Mouse (Mus musculus): ENCODE data around the gene Carmil3.
A peak's percentile ranks its signal among the peaks of the same experiment; 100 is the strongest.

Carmil3 gene

DNA sequence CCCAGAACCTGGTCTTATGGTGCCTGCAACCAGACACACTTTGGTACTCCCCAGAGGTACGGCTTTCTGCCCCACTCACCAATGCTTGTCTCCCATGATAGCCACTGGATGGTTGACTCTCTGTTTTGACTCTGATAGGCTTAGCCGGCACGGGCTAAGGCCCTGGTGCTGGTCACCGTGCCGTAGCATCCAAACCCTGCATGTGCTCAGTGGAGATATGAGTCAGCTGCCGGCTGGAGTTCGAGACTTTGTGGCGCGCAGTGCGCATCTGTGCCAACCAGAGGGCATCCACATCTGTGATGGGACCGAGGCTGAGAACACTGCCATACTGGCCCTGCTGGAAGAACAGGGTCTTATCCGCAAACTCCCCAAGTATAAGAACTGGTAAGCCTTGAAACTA is 51.8 kb downstream of the Carmil3 start:
- DNase-seq (ENCODE audit: low spot score) = no peak

DNA sequence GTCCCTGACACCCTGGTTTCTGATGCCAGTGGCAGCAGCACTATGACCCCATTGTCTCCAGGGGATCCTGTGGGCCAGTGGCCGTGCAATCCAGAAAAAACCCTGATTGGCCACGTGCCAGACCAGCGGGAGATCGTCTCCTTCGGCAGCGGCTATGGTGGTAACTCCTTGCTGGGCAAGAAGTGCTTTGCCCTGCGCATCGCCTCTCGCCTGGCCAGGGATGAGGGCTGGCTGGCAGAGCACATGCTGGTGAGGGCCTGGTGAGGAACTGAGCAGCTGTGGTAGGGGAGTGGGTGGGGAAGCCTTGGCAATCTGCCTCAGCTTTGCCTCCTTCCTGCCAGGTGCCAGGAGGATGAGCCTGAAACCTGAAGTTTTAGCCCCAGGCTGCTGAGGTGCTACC is 53.9 kb downstream of the Carmil3 start:
- no peak for DNase-seq (ENCODE audit: low spot score)

DNA sequence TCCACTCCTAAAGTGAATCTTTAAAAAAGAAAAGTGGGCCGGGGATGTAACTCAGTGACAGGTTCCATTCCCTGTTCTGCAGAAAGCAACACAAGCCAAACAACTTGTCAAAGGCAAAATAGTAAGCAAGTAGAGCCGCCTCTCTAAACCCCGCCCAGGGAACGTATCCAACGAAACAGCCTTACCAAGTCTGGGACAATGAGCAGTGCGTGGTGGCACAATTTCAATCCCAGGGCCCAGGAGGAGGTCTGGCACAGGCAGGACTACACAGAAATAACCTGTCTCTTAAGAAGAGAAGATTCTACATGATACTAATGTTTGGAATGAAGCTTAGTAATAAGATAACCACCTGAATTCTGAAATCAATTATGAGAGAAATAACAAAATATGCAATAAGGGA is 59.7 kb downstream of the Carmil3 start:
- no peak for DNase-seq (ENCODE audit: low spot score)

DNA sequence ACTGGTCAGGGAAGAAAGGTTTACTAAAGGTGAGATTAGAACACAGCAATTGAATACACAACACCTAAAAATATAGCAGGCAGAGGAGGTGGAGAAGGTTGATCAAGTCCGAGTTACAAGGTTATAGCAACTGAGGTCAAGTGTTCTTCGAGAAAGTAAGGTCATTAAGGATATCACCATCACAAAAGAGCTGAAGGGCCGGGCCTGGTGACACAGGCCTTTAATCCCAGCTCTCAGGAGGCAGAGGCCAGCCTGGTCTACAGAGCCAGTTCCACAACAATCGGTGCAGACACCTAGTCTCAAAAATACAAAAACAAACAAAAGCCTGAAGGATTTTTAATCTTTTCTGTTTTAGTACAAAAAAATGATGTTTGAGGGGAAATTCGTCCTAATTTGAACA is 60.9 kb downstream of the Carmil3 start:
- DNase-seq (ENCODE audit: low spot score) = no peak

DNA sequence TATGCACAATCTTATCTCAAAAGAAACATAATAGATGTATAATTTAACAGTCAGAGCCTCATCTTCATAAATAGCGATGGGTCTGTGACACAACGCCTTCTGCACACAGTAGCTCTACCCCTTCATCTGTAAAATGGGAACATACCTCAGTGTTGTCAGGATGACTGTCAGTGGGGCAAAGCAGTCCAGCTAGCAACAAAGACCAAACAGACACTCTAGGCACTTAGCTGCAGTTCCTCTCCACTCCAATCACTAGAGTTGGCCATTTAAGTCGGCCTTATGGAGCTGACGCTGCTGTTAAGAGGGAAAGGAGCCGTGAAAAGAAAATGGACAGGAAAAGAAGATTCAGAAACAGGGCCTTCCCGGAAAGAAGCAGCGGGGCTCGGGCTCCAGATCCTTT is 61.3 kb downstream of the Carmil3 start:
- DNase-seq (ENCODE audit: low spot score) = no peak

DNA sequence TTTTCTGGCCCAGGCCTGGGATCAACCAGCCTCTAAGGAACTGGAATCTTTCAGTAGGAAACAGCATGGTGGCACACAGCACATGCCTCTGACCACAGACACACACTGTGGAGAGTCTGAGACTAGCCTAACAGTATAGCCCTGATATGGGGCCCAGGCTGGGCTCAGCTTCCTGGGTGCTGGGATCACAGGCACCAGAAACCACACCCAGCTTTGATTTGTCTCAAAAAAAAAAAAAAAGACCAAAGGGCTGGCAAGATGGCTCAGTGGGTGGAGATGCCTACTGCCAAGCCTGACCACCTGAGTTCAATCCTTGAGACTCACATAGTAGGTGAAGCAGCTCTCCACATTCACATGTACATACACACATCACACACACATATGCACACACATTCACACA is 64.2 kb downstream of the Carmil3 start:
- DNase-seq (ENCODE audit: low spot score) = no peak

DNA sequence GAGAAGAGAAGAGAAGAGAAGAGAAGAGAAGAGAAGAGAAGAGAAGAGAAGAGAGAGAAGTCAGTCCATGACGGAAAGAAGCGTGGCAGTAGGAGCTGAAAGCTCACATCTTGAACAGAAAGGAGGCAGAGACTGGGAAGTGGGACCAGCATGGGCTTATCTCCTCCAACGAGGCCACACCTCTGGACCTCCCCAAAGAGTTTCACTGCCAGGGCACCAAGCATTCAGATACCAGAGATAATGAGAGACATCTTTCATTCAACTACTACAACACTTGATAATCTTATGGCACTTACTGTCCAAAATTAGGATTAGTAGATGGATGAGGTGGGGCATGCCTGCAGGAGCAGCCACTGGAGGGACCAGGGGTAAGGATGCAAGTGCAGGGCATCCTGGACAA is 65.3 kb downstream of the Carmil3 start:
- no peak for DNase-seq (ENCODE audit: low spot score)

DNA sequence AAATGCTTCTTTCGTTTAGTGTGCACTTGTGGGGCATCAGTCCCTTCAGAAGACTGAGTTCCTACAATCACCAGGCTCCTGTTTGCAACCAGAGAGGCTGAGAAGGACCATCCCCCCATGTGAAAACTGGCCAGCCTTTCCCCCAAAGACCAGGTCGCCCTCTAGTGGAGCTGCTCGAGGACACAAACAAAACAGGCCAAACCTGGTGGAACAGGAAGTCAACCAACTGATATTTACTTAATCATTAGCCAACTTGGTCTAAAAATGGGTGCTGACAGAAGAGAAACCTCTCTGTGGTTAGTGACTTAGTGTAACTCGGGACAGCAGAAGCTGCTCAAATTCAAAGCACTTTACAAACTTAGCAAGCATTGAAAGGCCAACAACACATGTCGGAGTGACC is 66.6 kb downstream of the Carmil3 start:
- peak; percentile 70 for DNase-seq (ENCODE audit: low spot score)

DNA sequence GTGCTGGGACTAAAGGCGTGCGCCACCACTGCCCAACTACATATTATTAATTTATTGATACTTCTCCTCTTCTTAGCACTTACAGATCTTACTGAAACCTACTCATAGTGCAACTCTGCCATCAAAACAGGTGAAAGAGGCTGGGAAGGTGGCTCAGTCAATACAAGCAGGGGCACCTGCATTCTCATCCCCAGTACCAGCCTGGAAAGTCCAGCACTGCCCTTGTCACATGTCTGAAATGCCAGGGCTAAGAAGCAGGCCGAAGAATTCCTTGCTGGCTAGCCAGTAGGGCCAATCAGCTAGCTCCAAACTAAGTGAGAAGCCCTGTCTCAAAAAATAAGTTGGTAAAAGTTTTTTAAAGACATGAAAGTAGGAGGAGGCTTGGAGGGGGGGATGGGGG is 67.1 kb downstream of the Carmil3 start:
- DNase-seq (ENCODE audit: low spot score) = no peak
